Mouse (Mus musculus): ENCODE results near the gene Timm22.

The Timm22 gene

GRCm38 (mm10) chr11:76388711-76389110, 18.0 kb upstream of the Timm22 start:
- no peak for DNase-seq (ENCODE audit: extremely low spot score, low read depth, low spot score)

DNA sequence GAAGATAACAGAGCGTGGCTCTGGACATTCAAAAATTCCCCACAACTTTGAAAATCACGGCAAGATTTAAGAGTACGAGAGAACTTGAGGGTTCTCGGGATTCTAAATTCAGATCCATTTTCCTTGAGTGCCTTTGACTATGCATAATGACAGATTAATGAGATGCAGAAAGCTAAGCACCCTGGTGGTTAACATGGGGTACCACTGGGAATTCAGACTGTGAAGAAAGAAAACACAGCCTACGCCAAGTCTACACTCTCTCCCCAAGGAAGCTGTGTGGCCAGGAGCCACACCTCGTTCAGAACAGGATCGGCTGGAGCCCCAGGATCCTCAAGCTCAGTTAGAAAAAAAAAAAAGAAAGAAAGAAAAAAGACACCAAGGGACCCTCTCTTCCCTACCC, 14.2 kb upstream of the Timm22 start:
- no peak for DNase-seq (ENCODE audit: extremely low spot score, low read depth, low spot score)

GRCm38 (mm10) chr11:76392996-76393395, 13.8 kb upstream of the Timm22 start:
- no peak for DNase-seq (ENCODE audit: extremely low spot score, low read depth, low spot score)

- no peak for DNase-seq (ENCODE audit: extremely low spot score, low read depth, low spot score)
Observed at GRCm38 (mm10) chr11:76397650-76398311, 9.0 kb upstream of the Timm22 start.

DNA sequence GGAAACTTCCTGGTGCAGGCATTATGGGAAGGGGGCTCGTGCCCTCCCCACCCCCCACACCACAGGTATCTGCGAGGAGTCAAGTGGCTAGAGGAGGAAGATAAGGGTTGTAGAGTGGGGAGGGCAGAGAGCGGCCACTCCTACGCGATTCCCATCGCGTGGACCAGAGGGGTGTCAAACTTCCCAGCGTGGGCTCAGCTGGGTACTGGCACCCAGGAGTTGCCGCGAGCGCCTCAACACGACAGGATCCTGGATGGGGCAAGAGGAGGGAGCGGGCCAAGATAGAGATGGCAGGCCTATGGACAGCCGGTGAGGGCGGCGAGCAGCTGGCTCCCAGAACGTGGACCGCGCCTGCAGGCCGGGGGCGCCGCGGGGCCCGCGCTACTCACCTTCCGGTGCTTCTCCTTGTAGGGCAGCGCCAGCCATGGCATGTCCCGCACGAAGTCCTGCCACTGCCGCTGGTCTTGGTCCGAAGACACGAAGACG, 8.4 kb upstream of the Timm22 start:
- DNase-seq (ENCODE audit: extremely low spot score, low read depth, low spot score): no peak

DNA sequence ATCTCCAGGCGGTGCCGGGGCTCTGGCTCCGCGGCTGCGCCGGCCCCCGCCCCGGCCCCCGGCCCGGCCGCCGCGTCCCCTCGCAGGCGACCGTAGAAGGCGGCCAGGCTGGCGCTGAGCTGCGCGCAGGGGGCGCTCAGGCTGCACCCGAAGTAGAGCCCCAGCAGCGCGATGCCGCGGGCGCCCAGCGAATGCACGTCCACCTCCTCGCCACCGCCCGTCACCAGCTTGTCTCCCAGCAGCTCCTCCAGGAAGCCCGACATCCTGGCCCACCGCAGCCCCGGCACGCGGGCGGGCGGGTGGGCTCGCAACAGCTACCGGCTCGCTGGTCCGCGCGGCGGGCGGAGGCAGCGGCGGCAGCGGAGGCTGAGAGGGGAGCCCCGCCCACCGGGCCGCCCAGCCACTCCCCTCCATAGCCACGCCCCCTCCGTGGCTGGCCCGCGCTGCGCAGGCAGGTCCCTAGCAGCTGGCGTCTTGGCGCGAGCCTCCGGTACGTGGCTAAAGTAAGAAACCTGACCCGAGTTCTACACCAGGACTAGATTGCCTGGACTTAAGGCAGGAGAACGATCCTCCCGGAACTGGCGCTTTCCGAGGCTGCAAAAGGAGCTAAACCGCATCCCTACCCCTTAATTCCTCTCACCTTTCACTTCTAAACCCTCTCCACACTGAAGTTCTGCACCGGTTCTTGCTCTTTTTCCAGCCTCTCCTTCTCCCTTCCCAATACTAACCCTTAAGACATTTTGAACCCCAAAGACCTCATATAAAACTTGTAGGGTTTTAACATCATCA, 7.8 kb upstream of the Timm22 start, which contains the start of gene Nxn:
TSS of gene Nxn (minus strand) at position 343 of the 789 bp plus-strand sequence.
- no peak for DNase-seq (ENCODE audit: extremely low spot score, low read depth, low spot score)

- DNase-seq (ENCODE audit: extremely low spot score, low read depth, low spot score): no peak
Observed at GRCm38 (mm10) chr11:76399587-76400330, 7.0 kb upstream of the Timm22 start.

DNA sequence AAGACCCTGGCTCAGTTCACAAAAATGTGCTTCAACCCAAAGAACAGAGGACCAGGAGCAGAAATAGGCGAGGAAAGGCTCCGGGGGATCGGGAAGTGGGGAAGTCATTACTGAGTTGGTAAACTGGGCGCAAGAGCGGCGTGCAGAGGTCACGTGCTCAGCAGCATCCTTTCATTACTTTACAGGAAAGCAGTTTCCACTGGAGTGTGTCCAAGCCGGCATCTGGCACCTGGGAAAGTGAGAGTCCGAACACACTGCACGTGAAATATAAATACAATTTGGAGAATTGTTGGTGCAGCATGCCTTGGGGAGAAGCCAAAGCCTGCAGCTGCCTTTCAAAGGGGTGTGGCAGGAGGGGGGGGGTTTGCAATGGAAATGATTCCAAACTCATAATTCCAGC, 5.4 kb upstream of the Timm22 start:
- no peak for DNase-seq (ENCODE audit: extremely low spot score, low read depth, low spot score)

GRCm38 (mm10) chr11:76405113-76405512, 1.6 kb upstream of the Timm22 start:
- no peak for DNase-seq (ENCODE audit: extremely low spot score, low read depth, low spot score)

- no peak for DNase-seq (ENCODE audit: extremely low spot score, low read depth, low spot score)
Observed at GRCm38 (mm10) chr11:76405626-76406264, 1.0 kb upstream of the Timm22 start.

- DNase-seq (ENCODE audit: extremely low spot score, low read depth, low spot score): no peak
Observed at GRCm38 (mm10) chr11:76410826-76411225, 4.1 kb downstream of the Timm22 start.

- no peak for DNase-seq (ENCODE audit: extremely low spot score, low read depth, low spot score)
Observed at GRCm38 (mm10) chr11:76413202-76413601, 6.5 kb downstream of the Timm22 start.

GRCm38 (mm10) chr11:76415001-76415400, 8.2 kb downstream of the Timm22 start:
- DNase-seq (ENCODE audit: extremely low spot score, low read depth, low spot score): no peak

DNA sequence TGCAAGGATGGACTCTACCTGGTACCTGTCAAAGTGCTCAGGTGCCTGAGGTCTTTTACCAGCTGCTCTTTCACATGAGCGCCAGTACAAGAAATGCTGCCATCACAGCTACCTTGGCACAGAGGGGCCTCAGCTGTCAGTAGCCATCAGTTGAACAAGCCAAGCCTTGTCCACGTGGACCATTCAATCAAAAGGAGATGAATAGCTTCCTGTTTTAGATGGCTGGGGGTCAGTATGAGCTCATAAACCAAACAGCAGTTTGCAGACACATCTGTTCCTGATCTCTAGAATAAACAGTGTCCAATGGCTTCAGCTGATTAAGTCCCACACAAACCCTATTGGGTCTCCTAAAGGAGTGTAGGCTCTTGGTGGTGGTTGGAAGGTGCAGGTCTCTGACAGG, 9.2 kb downstream of the Timm22 start:
- DNase-seq (ENCODE audit: extremely low spot score, low read depth, low spot score): no peak

GRCm38 (mm10) chr11:76418423-76418822, 11.7 kb downstream of the Timm22 start:
- no peak for DNase-seq (ENCODE audit: extremely low spot score, low read depth, low spot score)

GRCm38 (mm10) chr11:76419179-76419578, 12.4 kb downstream of the Timm22 start:
- DNase-seq (ENCODE audit: extremely low spot score, low read depth, low spot score): no peak

GRCm38 (mm10) chr11:76420896-76421295, 14.1 kb downstream of the Timm22 start:
- no peak for DNase-seq (ENCODE audit: extremely low spot score, low read depth, low spot score)

DNA sequence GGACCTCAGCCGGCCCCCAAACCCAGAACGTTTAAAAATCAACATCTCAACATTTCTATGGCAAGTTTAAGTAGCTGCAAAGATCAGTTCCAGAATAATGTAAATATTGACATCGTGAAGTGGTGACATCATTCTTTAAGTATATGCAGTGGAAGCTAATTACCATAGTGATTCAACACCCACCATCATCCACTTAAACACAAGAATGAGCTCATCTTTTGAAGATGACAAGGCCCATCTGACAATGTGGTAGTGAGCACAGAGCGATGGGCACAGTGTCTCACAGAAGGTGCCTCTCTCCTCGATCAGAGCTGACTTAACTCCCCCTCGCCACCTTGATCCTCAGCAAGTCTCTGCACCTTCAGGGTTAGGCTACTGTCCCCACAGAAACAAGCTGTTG, 19.0 kb downstream of the Timm22 start:
- DNase-seq (ENCODE audit: extremely low spot score, low read depth, low spot score): no peak

GRCm38 (mm10) chr11:76427781-76428180, 21.0 kb downstream of the Timm22 start:
- DNase-seq (ENCODE audit: extremely low spot score, low read depth, low spot score): no peak

DNA sequence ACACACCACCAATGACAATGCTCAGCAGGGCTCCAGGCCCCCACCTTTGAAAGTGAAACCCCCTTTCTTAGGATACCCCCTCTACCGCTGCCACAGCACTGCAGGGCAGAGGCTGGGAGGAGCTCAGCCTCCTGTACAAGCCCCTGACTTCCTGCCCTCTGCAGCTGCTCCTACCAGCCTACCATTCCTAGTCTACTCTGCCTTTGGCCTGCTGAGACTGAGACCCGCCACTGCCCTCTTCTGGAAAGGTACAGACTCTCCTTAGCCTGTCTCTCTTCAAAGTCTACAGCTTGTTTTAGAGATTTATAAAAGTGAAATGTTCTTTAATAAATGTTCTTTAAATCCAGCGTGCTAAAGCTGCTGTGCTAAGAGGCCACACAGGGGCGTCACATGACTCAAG, 22.3 kb downstream of the Timm22 start:
- DNase-seq (ENCODE audit: extremely low spot score, low read depth, low spot score): no peak

GRCm38 (mm10) chr11:76429556-76429955, 22.8 kb downstream of the Timm22 start:
- DNase-seq (ENCODE audit: extremely low spot score, low read depth, low spot score): no peak

Data from hindlimb bud, embryonic 11.5 days (tissue).